Mouse (Mus musculus): Measurements from ENCODE around the gene Rbms3. TPM values are rescaled to one million over a fixed set of nuclear protein-coding genes. Genes with fewer than 3 reads are reported as not detected.

Gene Rbms3
- polyA plus RNA-seq, 1 experiment from 2014 or later, result 87.2 TPM

GRCm38 (mm10) chr9:117144057-117144723, 485.5 kb downstream of the Rbms3 start:
- Histone ChIP-seq H3K4me2 (replicated peaks) (no peak overlapping the region), H3K9me3 (no peaks in the 10 kb centered on the region), H3K27me3 (replicated peaks) (no peaks in the 10 kb centered on the region), H3K4me3 (no peak overlapping the region), H3K4me1 (peaks cover 4% of the 10 kb centered on the region; the same call in 1 of the 2 replicates), H3K9ac (no peak overlapping the region), H3K27ac (no peak overlapping the region), H3K36me3 (no peaks in the 10 kb centered on the region)
- ATAC-seq (ENCODE audit: low FRiP score, low read depth), result no peak
- WGBS, result 81% methylated on average over 7 of the region's 7 CpGs

DNA sequence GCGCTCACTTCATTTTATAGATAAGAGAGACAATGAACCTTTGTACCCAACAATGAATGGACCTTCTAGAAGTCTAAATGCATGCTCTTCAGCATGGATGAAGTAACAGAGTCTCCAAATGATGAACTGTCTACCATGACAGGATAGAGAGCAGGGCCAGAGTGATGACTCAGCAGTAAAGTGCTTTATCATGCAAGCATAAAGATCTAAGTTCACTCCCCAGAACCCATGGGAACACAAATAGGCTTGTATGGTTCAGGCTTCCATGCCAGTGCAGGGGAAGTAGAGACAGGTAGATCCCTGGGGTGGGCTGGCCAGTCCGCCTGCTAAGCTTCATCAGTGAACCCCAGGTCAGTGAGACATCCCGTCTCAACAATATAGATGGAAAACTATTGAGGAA, 489.7 kb downstream of the Rbms3 start:
- Histone ChIP-seq H3K27me3 (replicated peaks) (no peaks in the 10 kb centered on the region), H3K9ac (no peak overlapping the region), H3K9me3 (no peaks in the 10 kb centered on the region), H3K4me1 (peaks cover 4% of the 10 kb centered on the region; the same call in 1 of the 2 replicates), H3K36me3 (no peaks in the 10 kb centered on the region), H3K27ac (no peak overlapping the region), H3K4me3 (no peak overlapping the region), H3K4me2 (replicated peaks) (no peak overlapping the region)
- WGBS, result 88% methylated on average over 3 of the region's 3 CpGs
- ATAC-seq (ENCODE audit: low FRiP score, low read depth), result no peak

GRCm38 (mm10) chr9:117136410-117136809, 493.3 kb downstream of the Rbms3 start:
- H3K9me3 ChIP-seq, result no peaks in the 10 kb centered on the region
- H3K4me1 ChIP-seq, result no peaks in the 10 kb centered on the region
- no peaks in the 10 kb centered on the region for H3K27me3 ChIP-seq (replicated peaks)
- no peak overlapping the region for H3K9ac ChIP-seq
- no peak overlapping the region for H3K4me3 ChIP-seq
- H3K4me2 ChIP-seq (replicated peaks), result no peak overlapping the region
- H3K27ac ChIP-seq, result no peak overlapping the region
- 66% methylated on average over 5 of the region's 5 CpGs for WGBS
- ATAC-seq (ENCODE audit: low FRiP score, low read depth), result no peak
- no peaks in the 10 kb centered on the region for H3K36me3 ChIP-seq

DNA sequence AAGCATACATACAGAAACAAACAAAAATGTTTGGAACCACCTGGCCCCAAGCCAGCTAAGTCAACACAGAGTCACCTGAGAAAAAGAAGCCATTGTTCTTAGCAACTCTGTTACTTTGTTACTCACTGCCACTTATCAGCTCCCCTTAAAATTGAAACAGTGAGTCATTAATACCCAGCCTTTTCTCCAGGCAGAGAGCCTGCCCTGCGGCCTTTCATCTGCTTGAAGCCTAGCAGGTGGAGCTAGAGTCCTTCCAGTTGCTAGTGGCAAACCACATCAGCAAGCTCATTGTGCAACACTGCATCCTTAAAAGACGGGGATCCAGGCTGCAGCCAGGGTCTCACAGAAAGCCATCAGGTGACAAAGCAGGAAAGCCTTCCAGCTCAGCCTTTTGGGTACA, 495.7 kb downstream of the Rbms3 start:
- 60% methylated on average over 2 of the region's 2 CpGs for WGBS
- no peak overlapping the region for H3K4me2 ChIP-seq (replicated peaks)
- no peak overlapping the region for H3K4me3 ChIP-seq
- no peak for ATAC-seq (ENCODE audit: low FRiP score, low read depth)
- no peaks in the 10 kb centered on the region for H3K9me3 ChIP-seq
- no peaks in the 10 kb centered on the region for H3K27me3 ChIP-seq (replicated peaks)
- H3K36me3 ChIP-seq, result no peaks in the 10 kb centered on the region
- H3K9ac ChIP-seq, result no peak overlapping the region
- no peak overlapping the region for H3K27ac ChIP-seq
- H3K4me1 ChIP-seq, result no peaks in the 10 kb centered on the region

- H3K4me1 ChIP-seq, result peaks cover 12% of the 10 kb centered on the region; the same call in 1 of the 2 replicates
- H3K4me3 ChIP-seq, result no peak overlapping the region
- ATAC-seq (ENCODE audit: low FRiP score, low read depth), result peak; percentile 50; the same call in 1 of the 2 replicates
- H3K4me2 ChIP-seq (replicated peaks), result no peak overlapping the region
- no peaks in the 10 kb centered on the region for H3K36me3 ChIP-seq
- H3K27me3 ChIP-seq (replicated peaks), result no peaks in the 10 kb centered on the region
- H3K9ac ChIP-seq, result no peak overlapping the region
- no peaks in the 10 kb centered on the region for H3K9me3 ChIP-seq
- WGBS, result 59% methylated on average over 8 of the region's 8 CpGs
- no peak overlapping the region for H3K27ac ChIP-seq
These were observed 502.9 kb downstream of the Rbms3 start for GRCm38 (mm10) chr9:117126816-117127215.

DNA sequence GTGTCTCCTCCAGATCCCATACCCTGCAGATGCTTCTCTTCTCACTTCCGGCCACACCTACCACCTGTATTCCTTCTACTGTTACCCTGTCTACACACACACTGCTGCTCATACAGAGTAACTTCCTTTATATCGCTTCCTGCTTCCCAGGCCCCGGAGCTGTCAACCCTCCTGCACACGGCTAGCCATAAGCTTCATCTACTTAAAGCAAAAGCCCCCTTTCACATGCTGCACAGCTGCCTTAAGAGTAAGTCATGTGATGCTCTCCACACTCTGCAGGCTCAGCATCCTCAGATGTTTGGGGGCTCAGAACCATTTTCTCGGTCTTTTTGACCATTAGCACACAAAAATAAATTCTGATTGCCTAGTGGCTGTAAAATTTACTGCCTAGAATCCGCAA, 503.9 kb downstream of the Rbms3 start:
- 79% methylated on average over 6 of the region's 6 CpGs for WGBS
- no peaks in the 10 kb centered on the region for H3K9me3 ChIP-seq
- no peaks in the 10 kb centered on the region for H3K36me3 ChIP-seq
- no peaks in the 10 kb centered on the region for H3K27me3 ChIP-seq (replicated peaks)
- H3K4me2 ChIP-seq (replicated peaks), result no peak overlapping the region
- H3K27ac ChIP-seq, result no peak overlapping the region
- no peak overlapping the region for H3K9ac ChIP-seq
- ATAC-seq (ENCODE audit: low FRiP score, low read depth), result no peak
- H3K4me3 ChIP-seq, result no peak overlapping the region
- H3K4me1 ChIP-seq, result peaks cover 12% of the 10 kb centered on the region; the same call in 1 of the 2 replicates

- no peaks in the 10 kb centered on the region for H3K4me1 ChIP-seq
- ATAC-seq (ENCODE audit: low FRiP score, low read depth), result no peak
- H3K36me3 ChIP-seq, result no peaks in the 10 kb centered on the region
- H3K4me2 ChIP-seq (replicated peaks), result no peak overlapping the region
- no peak overlapping the region for H3K4me3 ChIP-seq
- no peaks in the 10 kb centered on the region for H3K27me3 ChIP-seq (replicated peaks)
- H3K9me3 ChIP-seq, result no peaks in the 10 kb centered on the region
- H3K9ac ChIP-seq, result no peak overlapping the region
- no peak overlapping the region for H3K27ac ChIP-seq
- 89% methylated on average over 6 of the region's 6 CpGs for WGBS
These were observed 508.1 kb downstream of the Rbms3 start for GRCm38 (mm10) chr9:117121572-117121971.

- Histone ChIP-seq H3K36me3 (no peaks in the 10 kb centered on the region), H3K9ac (no peak overlapping the region), H3K4me3 (no peak overlapping the region), H3K4me2 (replicated peaks) (no peak overlapping the region), H3K27ac (no peak overlapping the region), H3K9me3 (no peaks in the 10 kb centered on the region), H3K4me1 (peaks cover 4% of the 10 kb centered on the region; the same call in 1 of the 2 replicates), H3K27me3 (replicated peaks) (no peaks in the 10 kb centered on the region)
- 90% methylated on average over 10 of the region's 10 CpGs for WGBS
- no peak for ATAC-seq (ENCODE audit: low FRiP score, low read depth)
These were observed 512.5 kb downstream of the Rbms3 start for GRCm38 (mm10) chr9:117117181-117117729.

- Histone ChIP-seq H3K27ac (no peak overlapping the region), H3K9me3 (no peaks in the 10 kb centered on the region), H3K27me3 (replicated peaks) (no peaks in the 10 kb centered on the region), H3K9ac (no peak overlapping the region), H3K36me3 (no peaks in the 10 kb centered on the region), H3K4me3 (no peak overlapping the region), H3K4me2 (replicated peaks) (no peak overlapping the region), H3K4me1 (peaks cover 4% of the 10 kb centered on the region; the same call in 1 of the 2 replicates)
- ATAC-seq (ENCODE audit: low FRiP score, low read depth), result no peak
- WGBS, result 74% methylated on average over 2 of the region's 2 CpGs
These were observed 514.1 kb downstream of the Rbms3 start for GRCm38 (mm10) chr9:117115609-117116008.

DNA sequence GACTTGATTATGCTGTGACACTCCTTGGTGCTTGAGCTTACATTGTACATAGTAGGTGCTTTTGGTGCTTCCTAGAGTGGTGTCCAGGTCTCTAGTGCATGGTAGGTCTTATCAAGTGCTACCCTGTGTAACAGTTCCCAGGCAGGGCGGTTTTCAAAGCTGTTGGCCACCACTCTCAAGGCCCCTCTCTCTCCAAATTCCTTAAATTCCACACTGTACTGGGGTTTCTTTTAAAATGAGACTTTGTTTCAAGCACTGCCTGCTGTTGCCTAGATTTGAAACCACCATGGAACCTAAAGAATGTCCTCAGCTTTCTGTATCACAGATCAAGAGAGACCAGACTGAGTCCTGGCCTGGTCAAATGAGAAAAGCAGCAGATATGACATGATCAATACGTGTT, 516.1 kb downstream of the Rbms3 start:
- Histone ChIP-seq H3K36me3 (peaks cover 4% of the 10 kb centered on the region; the same call in 1 of the 2 replicates), H3K4me2 (replicated peaks) (no peak overlapping the region), H3K9me3 (no peaks in the 10 kb centered on the region), H3K27ac (no peak overlapping the region), H3K9ac (no peak overlapping the region), H3K4me3 (no peak overlapping the region), H3K4me1 (peaks cover 4% of the 10 kb centered on the region; the same call in 1 of the 2 replicates), H3K27me3 (replicated peaks) (no peaks in the 10 kb centered on the region)
- no peak for ATAC-seq (ENCODE audit: low FRiP score, low read depth)
- 73% methylated on average over 2 of the region's 2 CpGs for WGBS

- Histone ChIP-seq H3K9me3 (no peaks in the 10 kb centered on the region), H3K27me3 (replicated peaks) (no peaks in the 10 kb centered on the region), H3K27ac (no peak overlapping the region), H3K4me3 (no peak overlapping the region), H3K4me2 (replicated peaks) (no peak overlapping the region), H3K4me1 (peaks cover under 1% of the 10 kb centered on the region; the same call in 1 of the 2 replicates), H3K36me3 (peaks cover 4% of the 10 kb centered on the region; the same call in 1 of the 2 replicates), H3K9ac (no peak overlapping the region)
- 90% methylated on average over 4 of the region's 4 CpGs for WGBS
- no peak for ATAC-seq (ENCODE audit: low FRiP score, low read depth)
These were observed 521.8 kb downstream of the Rbms3 start for GRCm38 (mm10) chr9:117107926-117108325.

DNA sequence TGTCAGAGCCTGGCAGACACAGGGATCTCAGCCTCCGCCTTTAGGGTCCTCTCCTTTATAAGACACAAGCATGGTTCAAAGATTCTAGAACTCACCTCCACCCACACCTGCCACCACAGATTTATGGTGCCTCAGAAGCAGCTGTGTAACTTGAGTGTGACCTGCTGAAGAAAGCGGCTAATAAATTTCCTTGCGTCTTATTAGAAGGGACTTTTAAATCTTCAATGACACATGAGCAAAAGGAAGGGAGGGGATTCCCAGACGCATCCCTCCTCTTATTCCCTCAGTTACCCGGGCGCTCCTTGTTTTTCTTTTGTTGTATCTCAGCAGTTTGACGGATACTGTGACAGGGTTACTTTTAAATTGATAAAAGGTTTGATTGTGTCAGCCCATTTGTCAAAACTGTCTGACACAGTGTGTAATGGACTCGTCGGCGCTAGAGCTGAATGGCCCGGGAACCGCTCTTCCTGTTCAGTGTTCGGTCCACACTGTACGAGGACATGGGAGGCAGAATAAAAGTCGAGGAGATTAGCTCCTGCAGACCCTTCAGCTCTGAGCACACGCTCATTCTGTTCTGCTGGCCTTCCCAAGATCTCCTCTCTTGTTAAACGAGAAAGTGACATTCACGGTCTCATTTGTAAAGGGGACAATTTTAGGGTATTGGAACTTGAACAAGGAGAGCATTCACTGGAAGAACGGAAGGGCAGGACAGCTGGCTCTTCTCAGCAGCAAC, 527.3 kb downstream of the Rbms3 start:
- H3K9ac ChIP-seq, result no peak overlapping the region
- peak overlapping the region; percentile 20; the same call in 1 of the 2 replicates for H3K4me2 ChIP-seq (replicated peaks)
- H3K9me3 ChIP-seq, result no peaks in the 10 kb centered on the region
- no peak overlapping the region for H3K27ac ChIP-seq
- H3K4me1 ChIP-seq, result peaks cover 15% of the 10 kb centered on the region
- H3K36me3 ChIP-seq, result no peaks in the 10 kb centered on the region
- ATAC-seq (ENCODE audit: low FRiP score, low read depth), result peak; percentile 80
- no peaks in the 10 kb centered on the region for H3K27me3 ChIP-seq (replicated peaks)
- WGBS, result 22% methylated on average over 19 of the region's 19 CpGs
- H3K4me3 ChIP-seq, result no peak overlapping the region
